Mouse (Mus musculus) cerebellum, adult 2 months (tissue): ENCODE data around the gene Pigh.

Experiments used
- CTCF ChIP-seq: fragments of 200-500 bp; IDR thresholded peaks from 2 replicates; pipeline ENCODE4 v1.5.1; 2011; ENCODE audit warnings: low read depth, mild to moderate bottlenecking, control low read depth, low read length, moderate library complexity, borderline replicate concordance; ENCODE audit not compliant: insufficient read depth
- POLR2A ChIP-seq: fragments of 200-500 bp; IDR thresholded peaks from 2 replicates; pipeline ENCODE4 v1.6.1; 2011; ENCODE audit warnings: low read length, control low read depth, borderline replicate concordance; ENCODE audit not compliant: insufficient read depth

- TF ChIP-seq POLR2A: no peak
- TF ChIP-seq CTCF: no peak
Observed at GRCm38 (mm10) chr12:79059573-79059972, 29.9 kb downstream of the Pigh start.
